Mouse (Mus musculus) hindbrain, embryonic 12.5 days (tissue): ENCODE measurements at regions not wholly inside any gene's neighbourhood (a gene's known extent, or its start where the extent isn't known, plus 50 kb on each side); places are given as distances from the start of the nearest gene placed in this dataset.

Experiments used
- ATAC-seq: fragments of 200-750 bp; cut with Nextera tagmentation; 2 replicates; pipeline ENCODE4 v1.8.0; 2017; ENCODE audit warnings: moderate TSS enrichment; ENCODE audit not compliant: low FRiP score
- H3K27ac ChIP-seq: fragments of 300-500 bp; sonication (generic); 2 replicates; pipeline ENCODE4 v1.5.1; 2016; ENCODE audit warnings: mild to moderate bottlenecking
- H3K27me3 ChIP-seq: fragments of 300-500 bp; sonication (generic); 2 replicates; pipeline ENCODE4 v1.6.1; 2016; ENCODE audit warnings: mild to moderate bottlenecking
- H3K36me3 ChIP-seq: fragments of 300-500 bp; sonication (generic); 2 replicates; pipeline ENCODE4 v1.6.1; 2016; ENCODE audit warnings: mild to moderate bottlenecking
- H3K4me1 ChIP-seq: fragments of 300-500 bp; sonication (generic); 2 replicates; pipeline ENCODE4 v1.6.1; 2016
- H3K4me2 ChIP-seq: fragments of 300-500 bp; sonication (generic); replicated peaks from 2 replicates; pipeline ENCODE4 v1.6.1; 2016; ENCODE audit warnings: mild to moderate bottlenecking
- H3K4me3 ChIP-seq: fragments of 300-500 bp; sonication (generic); 2 replicates; pipeline ENCODE4 v1.5.1; 2016; ENCODE audit warnings: mild to moderate bottlenecking
- H3K9ac ChIP-seq: fragments of 300-500 bp; sonication (generic); 2 replicates; pipeline ENCODE4 v1.6.1; 2016; ENCODE audit warnings: mild to moderate bottlenecking, moderate library complexity
- H3K9me3 ChIP-seq: fragments of 300-500 bp; sonication (generic); replicated peaks from 2 replicates; pipeline ENCODE4 v1.6.1; 2016; ENCODE audit warnings: mild to moderate bottlenecking
- WGBS: fragments of 180-500 bp; shearing (Covaris S2); methylation state at CpG from one replicate; pipeline ENCODE4 v1.1.7; 2016; 5-methylcytosine and 5-hydroxymethylcytosine counted together

GRCm38 (mm10) chr10:17547986-17548385, 175.0 kb upstream of the Cited2 start:
- H3K4me3 ChIP-seq = no peak overlapping the region
- 85% methylated on average over 3 of the region's 3 CpGs for WGBS

GRCm38 (mm10) chr10:17548629-17549580, 174.1 kb upstream of the Cited2 start:
- Histone ChIP-seq H3K36me3 (no peaks in the 10 kb centered on the region), H3K27ac (no peak overlapping the region), H3K9ac (no peak overlapping the region), H3K9me3 (no peaks in the 10 kb centered on the region), H3K27me3 (no peaks in the 10 kb centered on the region), H3K4me2 (no peak overlapping the region), H3K4me3 (no peak overlapping the region), H3K4me1 (no peaks in the 10 kb centered on the region)
- no peak for ATAC-seq
- WGBS = 90% methylated on average over 14 of the region's 14 CpGs

More at GRCm38 (mm10) chr10:17547986-17548385, 175.0 kb upstream of the Cited2 start:
- Histone ChIP-seq H3K9ac (no peak overlapping the region), H3K9me3 (no peaks in the 10 kb centered on the region), H3K27me3 (no peaks in the 10 kb centered on the region), H3K4me1 (no peaks in the 10 kb centered on the region), H3K36me3 (no peaks in the 10 kb centered on the region), H3K4me2 (no peak overlapping the region), H3K27ac (no peak overlapping the region)
- ATAC-seq = no peak

DNA sequence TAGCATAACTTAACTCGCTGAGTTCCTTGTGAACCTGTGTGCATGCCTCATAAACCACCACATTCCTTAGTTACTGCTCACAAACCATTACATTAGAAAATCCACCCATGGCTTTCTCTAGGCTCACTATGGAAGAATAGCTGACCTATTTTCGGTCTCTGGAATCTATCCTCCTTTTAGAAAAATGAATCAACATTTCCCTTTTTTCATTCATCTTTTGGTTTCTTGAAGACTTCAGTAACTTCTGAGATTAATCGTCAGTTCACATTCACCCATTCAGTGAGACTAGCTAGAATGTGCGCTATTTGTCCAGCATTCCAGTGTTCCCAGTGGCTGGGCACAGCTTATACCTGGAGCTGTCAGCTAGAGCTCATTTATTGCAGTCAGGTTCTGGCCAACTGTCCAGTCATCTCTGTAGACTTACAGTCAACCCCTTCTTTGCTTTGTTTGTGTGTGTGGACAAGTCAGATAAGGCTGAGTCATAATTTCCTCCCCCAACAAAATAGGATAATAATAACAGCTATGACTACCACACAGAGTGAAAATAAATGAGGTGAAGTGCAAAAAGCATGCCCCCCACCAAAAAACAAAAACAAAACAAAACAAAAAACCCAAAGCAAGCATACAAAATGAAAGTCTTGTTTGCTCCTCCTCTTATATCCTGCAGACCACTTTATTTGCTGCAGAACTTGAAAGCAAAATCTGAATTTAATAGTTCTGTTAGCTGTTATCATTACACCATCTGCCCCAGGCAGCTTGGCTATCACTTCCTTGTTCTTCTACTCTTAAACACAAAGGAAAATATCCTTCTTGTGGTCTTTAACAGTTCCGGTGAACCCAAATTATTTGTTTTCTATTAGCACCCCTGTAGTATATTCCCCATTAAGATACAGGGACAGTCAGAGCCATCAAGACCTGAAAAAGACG, 173.0 kb upstream of the Cited2 start:
- Histone ChIP-seq H3K9ac (no peak overlapping the region), H3K4me2 (no peak overlapping the region), H3K9me3 (no peaks in the 10 kb centered on the region), H3K4me1 (no peaks in the 10 kb centered on the region), H3K27ac (no peak overlapping the region), H3K4me3 (no peak overlapping the region), H3K27me3 (no peaks in the 10 kb centered on the region), H3K36me3 (no peaks in the 10 kb centered on the region)
- WGBS = 87% methylated on average over 6 of the region's 6 CpGs
- no peak for ATAC-seq

GRCm38 (mm10) chr10:17550638-17551013, 172.4 kb upstream of the Cited2 start:
- Histone ChIP-seq H3K9ac (no peak overlapping the region), H3K27me3 (no peaks in the 10 kb centered on the region), H3K4me3 (no peak overlapping the region), H3K4me1 (no peaks in the 10 kb centered on the region), H3K9me3 (no peaks in the 10 kb centered on the region), H3K27ac (no peak overlapping the region), H3K4me2 (no peak overlapping the region), H3K36me3 (no peaks in the 10 kb centered on the region)
- ATAC-seq = no peak
- 90% methylated on average over 6 of the region's 6 CpGs for WGBS

DNA sequence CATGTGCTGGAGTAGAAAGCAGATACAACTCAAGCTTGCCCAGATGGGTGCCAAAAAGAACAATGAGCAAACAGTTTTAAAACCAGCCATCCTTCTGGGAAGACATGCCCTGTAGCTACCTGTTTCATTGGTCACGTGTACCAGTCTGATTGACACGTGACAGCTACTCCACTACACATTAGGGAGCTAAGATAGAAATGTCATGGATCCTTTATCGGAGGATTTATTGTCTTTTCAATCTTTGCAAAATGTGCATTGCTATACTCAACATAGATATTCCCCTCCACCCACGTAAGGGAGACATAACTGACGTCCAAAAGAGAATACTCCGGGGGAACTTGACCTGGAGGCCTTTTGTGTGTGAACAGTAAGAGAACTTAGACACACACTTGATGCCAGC, 171.1 kb upstream of the Cited2 start:
- Histone ChIP-seq H3K9ac (no peak overlapping the region), H3K27me3 (no peaks in the 10 kb centered on the region), H3K36me3 (no peaks in the 10 kb centered on the region), H3K4me2 (no peak overlapping the region), H3K4me1 (no peaks in the 10 kb centered on the region), H3K9me3 (no peaks in the 10 kb centered on the region), H3K4me3 (no peak overlapping the region), H3K27ac (no peak overlapping the region)
- ATAC-seq = no peak
- WGBS = 85% methylated on average over 6 of the region's 6 CpGs

- Histone ChIP-seq H3K4me2 (no peak overlapping the region), H3K9ac (no peak overlapping the region), H3K4me1 (no peaks in the 10 kb centered on the region), H3K4me3 (no peak overlapping the region), H3K36me3 (no peaks in the 10 kb centered on the region), H3K27ac (no peak overlapping the region), H3K9me3 (no peaks in the 10 kb centered on the region), H3K27me3 (no peaks in the 10 kb centered on the region)
- no peak for ATAC-seq
Observed at GRCm38 (mm10) chr10:17552277-17552676, 170.7 kb upstream of the Cited2 start.

GRCm38 (mm10) chr10:17556391-17556790, 166.6 kb upstream of the Cited2 start:
- no peak for ATAC-seq
- Histone ChIP-seq H3K9me3 (no peaks in the 10 kb centered on the region), H3K4me3 (no peak overlapping the region), H3K4me2 (no peak overlapping the region), H3K9ac (no peak overlapping the region), H3K36me3 (no peaks in the 10 kb centered on the region), H3K4me1 (no peaks in the 10 kb centered on the region), H3K27ac (no peak overlapping the region), H3K27me3 (no peaks in the 10 kb centered on the region)
- WGBS = 79% methylated on average over 4 of the region's 4 CpGs

GRCm38 (mm10) chr10:17559370-17559955, 163.6 kb upstream of the Cited2 start:
- Histone ChIP-seq H3K27ac (no peak overlapping the region), H3K36me3 (no peaks in the 10 kb centered on the region), H3K4me3 (no peak overlapping the region), H3K4me2 (no peak overlapping the region), H3K4me1 (no peaks in the 10 kb centered on the region), H3K9me3 (no peaks in the 10 kb centered on the region), H3K9ac (no peak overlapping the region), H3K27me3 (no peaks in the 10 kb centered on the region)
- WGBS = 43% methylated on average over 5 of the region's 5 CpGs
- no peak for ATAC-seq

- Histone ChIP-seq H3K4me2 (no peak overlapping the region), H3K4me3 (no peak overlapping the region), H3K36me3 (no peaks in the 10 kb centered on the region), H3K9me3 (no peaks in the 10 kb centered on the region), H3K27me3 (no peaks in the 10 kb centered on the region), H3K27ac (no peak overlapping the region), H3K4me1 (no peaks in the 10 kb centered on the region), H3K9ac (no peak overlapping the region)
- no peak for ATAC-seq
- WGBS = 45% methylated on average over 3 of the region's 3 CpGs
Observed at GRCm38 (mm10) chr10:17559980-17560379, 163.0 kb upstream of the Cited2 start.

DNA sequence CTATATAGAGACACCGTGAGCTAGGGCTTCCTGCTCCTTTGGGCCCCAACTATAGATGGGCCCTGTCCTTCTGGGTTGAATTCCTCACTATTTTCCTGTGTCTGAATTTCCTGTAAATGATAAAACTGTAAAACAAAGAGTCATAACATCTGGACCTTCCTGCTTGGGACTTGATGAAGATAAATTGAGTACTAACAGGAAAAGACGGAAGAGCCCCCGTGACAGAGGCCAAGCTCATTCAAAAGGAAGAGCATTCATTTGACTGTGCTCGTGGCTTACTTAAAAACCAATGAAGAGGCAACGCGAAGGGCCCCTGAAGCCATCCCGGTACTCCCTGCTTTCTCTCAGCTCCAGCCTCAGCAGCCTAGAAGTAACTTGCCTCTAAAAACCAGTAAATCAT, 161.6 kb upstream of the Cited2 start:
- Histone ChIP-seq H3K27me3 (no peaks in the 10 kb centered on the region), H3K4me1 (no peaks in the 10 kb centered on the region), H3K9ac (no peak overlapping the region), H3K27ac (no peak overlapping the region), H3K36me3 (no peaks in the 10 kb centered on the region), H3K4me2 (no peak overlapping the region), H3K4me3 (no peak overlapping the region), H3K9me3 (no peaks in the 10 kb centered on the region)
- no peak for ATAC-seq
- WGBS = 63% methylated on average over 7 of the region's 7 CpGs

- Histone ChIP-seq H3K27ac (no peak overlapping the region), H3K36me3 (no peaks in the 10 kb centered on the region), H3K9me3 (no peaks in the 10 kb centered on the region), H3K4me1 (no peaks in the 10 kb centered on the region), H3K27me3 (no peaks in the 10 kb centered on the region), H3K4me3 (no peak overlapping the region), H3K4me2 (no peak overlapping the region), H3K9ac (no peak overlapping the region)
- WGBS = 91% methylated on average over 5 of the region's 5 CpGs
- no peak for ATAC-seq
Observed at GRCm38 (mm10) chr10:17561977-17562376, 161.0 kb upstream of the Cited2 start.
